Mouse (Mus musculus) regulatory T cell (primary cell): ENCODE data around the gene Tet3.

Experiments used
- in situ Hi-C: fragments of 300-600 bp; cut with MboI, MseI; formaldehyde crosslinking; loops from one replicate; pipeline ENCODE4 v1.15.1; 2025; ENCODE audit warnings: high pct_unique_total_duplicates

The Tet3 gene

GRCm38 (mm10) chr6:83478628-83479027, 19.7 kb upstream of the Tet3 start:
- in situ Hi-C loops, result no loop called here

- in situ Hi-C loops, result no loop called here
Measured at GRCm38 (mm10) chr6:83478217-83478616, 19.3 kb upstream of the Tet3 start.

DNA sequence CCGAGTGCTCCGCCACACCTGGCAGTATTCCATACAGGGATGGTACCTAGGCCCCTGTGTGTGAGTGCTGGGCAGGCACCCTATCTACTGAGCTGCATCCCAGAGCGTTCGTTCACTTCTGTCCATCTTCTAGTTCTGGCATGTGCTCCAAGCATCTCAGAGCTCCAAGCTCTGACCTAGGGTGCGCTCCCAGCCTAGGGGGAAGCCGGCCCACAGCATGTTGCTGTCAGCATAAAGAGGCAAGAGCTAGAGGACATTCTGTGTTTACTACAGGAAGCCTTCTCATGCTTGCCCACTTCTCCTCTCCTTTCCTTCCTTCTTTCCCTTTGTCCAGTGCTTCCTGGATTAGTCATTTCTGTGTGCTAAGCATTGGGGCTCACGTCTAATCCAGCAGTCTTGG, 16.5 kb upstream of the Tet3 start:
- in situ Hi-C loops, result no loop called here

DNA sequence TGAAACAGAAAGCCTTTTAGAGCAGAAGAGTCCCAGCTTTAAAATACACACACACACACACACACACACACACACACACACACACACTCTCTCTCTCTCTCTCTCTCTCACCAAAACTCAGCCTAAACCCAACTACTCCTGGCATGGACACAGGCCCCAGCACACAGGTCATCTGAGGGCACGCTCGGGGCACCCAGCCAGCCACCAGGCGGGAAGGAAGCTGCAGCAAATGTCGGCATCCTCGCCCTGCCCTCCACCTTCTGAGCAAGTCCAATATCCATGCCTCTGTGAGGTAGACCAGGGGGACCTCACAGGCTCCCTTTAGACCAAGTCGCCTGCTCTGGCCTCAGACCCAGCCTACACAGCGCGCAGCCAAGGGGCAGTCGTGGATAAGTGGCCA, 14.4 kb upstream of the Tet3 start:
- in situ Hi-C loops, result no loop called here

DNA sequence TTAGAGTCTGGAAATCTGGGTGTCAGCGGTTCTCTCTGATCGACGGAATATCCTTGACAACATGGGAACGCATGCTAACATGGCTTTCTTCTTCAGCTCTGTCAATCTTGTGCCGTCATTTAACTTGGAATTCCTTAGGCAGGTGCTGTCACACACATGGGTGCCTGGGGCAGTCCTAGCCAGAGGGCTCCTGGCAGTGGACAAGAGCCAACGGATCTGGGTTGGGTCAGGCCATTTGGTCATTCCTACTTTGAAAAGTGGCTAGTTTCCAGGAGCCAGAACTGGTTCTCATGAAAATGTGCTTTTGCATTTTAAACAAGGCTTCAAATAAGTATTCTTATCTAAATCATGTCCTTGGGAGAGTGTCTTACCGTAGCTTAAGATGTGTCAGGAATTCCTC, 12.9 kb upstream of the Tet3 start:
- in situ Hi-C loops, result no loop called here

- in situ Hi-C loops, result no loop called here
Measured at GRCm38 (mm10) chr6:83464011-83464410, 5.1 kb upstream of the Tet3 start.

GRCm38 (mm10) chr6:83456984-83457810, 1.7 kb downstream of the Tet3 start:
- in situ Hi-C loops, result loop anchor here (10.0 kb wide), 1 partner anchor 1998 kb away; the partner anchor contains the start of genes Cct7 and Pradc1

GRCm38 (mm10) chr6:83456131-83456983, 2.5 kb downstream of the Tet3 start:
- in situ Hi-C loops, result loop anchor here (10.0 kb wide), 1 partner anchor 1998 kb away; the partner anchor contains the start of genes Cct7 and Pradc1

DNA sequence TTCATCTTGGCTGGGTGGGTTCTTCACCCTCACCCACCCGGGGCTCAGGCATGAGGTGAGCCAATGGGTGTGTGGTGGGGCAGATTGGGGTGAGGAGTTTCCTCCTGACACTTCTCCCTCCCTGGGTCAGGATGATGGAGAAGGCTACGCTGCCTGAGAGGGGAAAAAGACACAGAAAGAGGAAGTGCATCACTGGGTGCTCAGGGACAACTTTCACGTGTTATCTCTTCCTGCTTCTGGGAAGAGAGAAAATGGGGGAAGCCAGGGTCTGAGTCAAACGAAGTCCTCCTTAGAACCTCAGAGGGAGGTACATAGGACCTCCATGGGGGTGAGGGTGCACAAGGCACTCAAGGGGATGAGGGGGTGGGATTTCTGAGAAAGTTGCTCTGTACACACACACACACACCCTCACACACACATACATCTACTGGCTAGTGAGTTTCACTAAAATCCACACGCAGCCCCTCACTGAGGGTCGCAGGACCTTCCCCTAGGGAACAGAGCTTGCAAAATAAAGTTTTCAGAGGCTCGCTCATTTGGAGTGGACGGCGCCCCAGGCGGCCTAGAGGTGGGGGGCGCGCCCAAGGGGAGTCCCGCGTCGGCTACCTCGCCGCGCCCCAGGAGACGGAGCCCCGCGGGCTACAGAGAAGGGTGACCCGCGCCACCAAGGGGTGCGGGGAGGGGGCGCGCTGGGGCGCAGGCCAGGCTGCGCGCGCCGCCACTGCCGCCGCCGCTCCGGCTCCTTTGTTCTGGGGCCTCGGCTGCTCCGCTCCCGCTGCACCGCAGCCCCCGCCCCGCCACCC, 3.4 kb downstream of the Tet3 start:
- in situ Hi-C loops, result loop anchor here (10.0 kb wide), 1 partner anchor 1999 kb away; the partner anchor contains the start of genes Cct7 and Pradc1

DNA sequence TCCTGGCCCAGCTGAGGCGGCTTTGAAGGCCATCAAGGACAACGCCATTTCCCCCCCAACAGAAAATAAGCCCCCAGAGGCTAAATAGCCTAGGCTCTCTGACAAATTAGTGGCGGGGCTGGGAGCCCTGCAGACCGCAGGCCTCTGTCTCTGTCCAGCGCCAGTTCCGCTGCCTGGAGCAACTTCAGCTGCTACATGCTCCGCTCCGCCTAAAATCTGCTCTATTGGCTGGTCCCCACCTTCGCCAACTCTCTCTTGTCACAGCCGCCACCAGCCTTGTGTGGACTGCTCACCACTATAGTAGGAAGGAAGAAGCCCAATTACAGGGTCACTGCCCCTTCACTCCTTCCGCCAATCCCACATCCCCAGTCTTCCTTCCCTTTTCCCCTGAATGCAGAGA, 5.2 kb downstream of the Tet3 start:
- in situ Hi-C loops, result loop anchor here (5.0 to 10.0 kb wide), 2 partner anchors 61 to 2001 kb away; partner anchors contain the start of genes Cct7 and Pradc1

- in situ Hi-C loops, result loop anchor here (5.0 to 10.0 kb wide), 2 partner anchors 58 to 2004 kb away; partner anchors contain the start of genes Cct7 and Pradc1
Measured at GRCm38 (mm10) chr6:83450451-83451303, 8.2 kb downstream of the Tet3 start.

- in situ Hi-C loops, result no loop called here
Measured at GRCm38 (mm10) chr6:83449440-83449839, 9.4 kb downstream of the Tet3 start.

- in situ Hi-C loops, result no loop called here
Measured at GRCm38 (mm10) chr6:83448911-83449310, 10.0 kb downstream of the Tet3 start.

GRCm38 (mm10) chr6:83447031-83447430, 11.9 kb downstream of the Tet3 start:
- in situ Hi-C loops, result no loop called here

GRCm38 (mm10) chr6:83445796-83446195, 13.1 kb downstream of the Tet3 start:
- in situ Hi-C loops, result no loop called here

GRCm38 (mm10) chr6:83443441-83444340, 15.2 kb downstream of the Tet3 start:
- in situ Hi-C loops, result loop anchor here (5.0 kb wide), 1 partner anchor 64 kb away; the partner anchor contains the start of gene Dguok

- in situ Hi-C loops, result loop anchor here (5.0 kb wide), 1 partner anchor 65 kb away; the partner anchor contains the start of gene Dguok
Measured at GRCm38 (mm10) chr6:83442639-83443038, 16.2 kb downstream of the Tet3 start.

DNA sequence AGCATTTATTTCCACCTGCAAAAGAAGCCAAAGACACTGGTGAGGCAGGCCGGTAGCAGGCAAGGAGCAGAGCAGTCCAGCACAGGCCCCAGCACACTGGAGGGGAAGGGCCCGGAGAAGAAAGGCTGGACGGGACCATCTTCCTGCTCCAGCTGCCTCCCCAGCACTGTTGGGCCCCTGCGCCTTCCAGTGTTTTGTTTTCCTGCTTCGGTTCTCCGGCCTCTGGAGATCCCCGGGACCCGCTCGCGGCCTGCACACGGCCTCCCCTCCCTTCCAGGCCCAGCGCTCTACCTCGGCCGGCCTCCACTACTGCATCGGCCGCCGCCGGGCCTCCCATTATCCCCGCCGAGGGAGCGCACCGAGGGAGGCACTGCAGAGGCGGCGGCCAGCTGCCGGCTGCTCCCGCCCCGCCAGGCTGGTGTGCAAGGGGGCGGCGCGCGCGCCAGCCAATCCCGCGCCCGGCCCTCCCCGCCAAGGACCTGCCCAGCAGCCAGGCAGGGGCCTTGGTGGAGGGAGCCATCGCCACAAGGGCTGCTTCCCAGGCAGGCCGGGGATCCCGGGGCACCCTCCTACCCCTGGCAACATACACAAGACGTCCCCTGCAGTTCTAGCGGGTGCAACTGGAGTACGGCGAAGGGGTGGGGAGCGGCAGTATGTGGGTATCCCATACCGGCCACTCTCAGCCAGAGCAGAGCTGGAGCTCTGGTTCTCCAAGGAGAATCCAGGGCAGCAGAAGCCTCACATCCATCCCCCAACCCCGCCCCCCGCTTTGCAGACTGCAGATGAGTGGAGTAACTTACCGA, 17.4 kb downstream of the Tet3 start:
- in situ Hi-C loops, result loop anchor here (5.0 kb wide), 1 partner anchor 66 kb away; the partner anchor contains the start of gene Dguok
